8 mouse cellular contexts compared by ENCODE assay signal in the genomic region with DNA sequence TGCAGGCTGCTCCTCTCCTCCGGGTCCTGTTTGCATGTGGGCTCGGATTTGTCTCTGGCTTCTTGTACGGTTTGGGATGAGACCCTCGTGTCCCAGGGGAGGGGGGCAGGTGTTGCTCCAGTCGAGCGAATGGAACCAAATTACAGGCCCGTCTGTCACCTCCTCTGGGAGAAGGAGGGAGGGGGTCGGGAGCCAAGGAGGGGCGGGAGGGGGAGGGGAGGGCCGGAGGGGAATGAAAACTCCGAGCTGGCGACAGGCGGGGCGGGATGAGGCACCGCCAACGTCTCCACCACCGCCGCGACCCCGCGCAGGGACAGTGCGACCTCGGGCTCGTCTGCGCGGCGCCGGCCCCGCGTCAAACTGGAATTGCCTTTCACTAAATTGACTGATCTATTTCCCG. TPM values are rescaled to one million over a fixed set of nuclear protein-coding genes. Genes with fewer than 3 reads are reported as not detected.
A peak's percentile ranks its signal among the peaks of the same experiment; 100 is the strongest.
DNase-seq lines count a peak whose midpoint lies in the region; ATAC-seq and TF ChIP-seq lines count a peak whose summit lies in the region.

No protein-coding gene starts in this region.

- H3K9ac ChIP-seq in kidney, postnatal 0 days (ENCODE audit: low read depth, low read length) = no peak overlapping the region
- H3K9ac ChIP-seq in embryonic facial prominence, embryonic 12.5 days = 0 out of 2 replicates have a peak overlapping the region, but pooled peaks have one; percentile 20
- H3K9ac ChIP-seq in intestine, embryonic 14.5 days (ENCODE audit: low read length) = no peak overlapping the region
- H3K9ac ChIP-seq in neural tube, embryonic 11.5 days (ENCODE audit: low read length) = no peak overlapping the region

- WGBS in kidney, postnatal 0 days = under 1% methylated on average over 31 of the region's 31 CpGs
- WGBS in embryonic facial prominence, embryonic 12.5 days = under 1% methylated on average over 28 of the region's 31 CpGs
- WGBS in intestine, embryonic 14.5 days = 1% methylated on average over 29 of the region's 31 CpGs
- WGBS in neural tube, embryonic 11.5 days = under 1% methylated on average over 31 of the region's 31 CpGs

- no peak for ATAC-seq in kidney, postnatal 0 days (replicated peaks; ENCODE audit: low FRiP score, low read depth)
- 0 out of 2 replicates have a peak, but pooled peaks have one; percentile 48 for ATAC-seq in embryonic facial prominence, embryonic 12.5 days (ENCODE audit: insufficient number of reproducible peaks, insufficient read depth, low FRiP score, low TSS enrichment)
- ATAC-seq in intestine, embryonic 14.5 days (replicated peaks; ENCODE audit: low FRiP score, low TSS enrichment, low read depth) = no peak
- peak; percentile 77 for ATAC-seq in neural tube, embryonic 11.5 days (ENCODE audit: insufficient read depth, low FRiP score, low TSS enrichment)
- no peak for ATAC-seq in granulocyte monocyte progenitor cell, adult 5-6 weeks (replicated peaks; ENCODE audit: poor library complexity, severe bottlenecking)

- H3K36me3 ChIP-seq in kidney, postnatal 0 days (ENCODE audit: insufficient read depth, low read length) = no peaks in the 10 kb centered on the region
- no peaks in the 10 kb centered on the region for H3K36me3 ChIP-seq in embryonic facial prominence, embryonic 12.5 days
- no peaks in the 10 kb centered on the region for H3K36me3 ChIP-seq in intestine, embryonic 14.5 days (ENCODE audit: control insufficient read depth, insufficient read depth, low read length)
- H3K36me3 ChIP-seq in neural tube, embryonic 11.5 days (ENCODE audit: control insufficient read depth, insufficient read depth, low read length) = no peaks in the 10 kb centered on the region

- H3K4me2 ChIP-seq in kidney, postnatal 0 days (ENCODE audit: low read length) = peak overlapping the region; percentile 58
- H3K4me2 ChIP-seq in embryonic facial prominence, embryonic 12.5 days (replicated peaks) = peak overlapping the region; percentile 53
- peak overlapping the region; percentile 60 for H3K4me2 ChIP-seq in intestine, embryonic 14.5 days (ENCODE audit: low read length)
- H3K4me2 ChIP-seq in neural tube, embryonic 11.5 days (ENCODE audit: low read depth) = peak overlapping the region; percentile 42

- no peaks in the 10 kb centered on the region for H3K9me3 ChIP-seq in kidney, postnatal 0 days (replicated peaks; ENCODE audit: low read length)
- H3K9me3 ChIP-seq in embryonic facial prominence, embryonic 12.5 days = no peaks in the 10 kb centered on the region
- H3K9me3 ChIP-seq in intestine, embryonic 14.5 days (ENCODE audit: control insufficient read depth, low read length) = no peaks in the 10 kb centered on the region
- H3K9me3 ChIP-seq in neural tube, embryonic 11.5 days (ENCODE audit: control insufficient read depth, low read length) = no peaks in the 10 kb centered on the region

- H3K27ac ChIP-seq in kidney, postnatal 0 days = no peak overlapping the region
- H3K27ac ChIP-seq in embryonic facial prominence, embryonic 12.5 days = no peak overlapping the region
- no peak overlapping the region for H3K27ac ChIP-seq in intestine, embryonic 14.5 days (ENCODE audit: low read depth)
- H3K27ac ChIP-seq in neural tube, embryonic 11.5 days (ENCODE audit: low read depth, low read length) = peak overlapping the region; percentile 55
- no peak overlapping the region for H3K27ac ChIP-seq in left cerebral cortex, adult 2 months

- H3K4me3 ChIP-seq in kidney, postnatal 0 days (replicated peaks; ENCODE audit: low read depth, low read length) = peak overlapping the region; percentile 24; the same call in 1 of the 2 replicates
- H3K4me3 ChIP-seq in embryonic facial prominence, embryonic 12.5 days = peak overlapping the region; percentile 29
- H3K4me3 ChIP-seq in intestine, embryonic 14.5 days (ENCODE audit: low read depth, low read length) = peak overlapping the region; percentile 23
- H3K4me3 ChIP-seq in neural tube, embryonic 11.5 days (ENCODE audit: low read depth, low read length) = peak overlapping the region; percentile 14; the same call in 1 of the 2 replicates
- no peak overlapping the region for H3K4me3 ChIP-seq in left cerebral cortex, adult 2 months

- intact Hi-C loops in left cerebral cortex, adult 2 months (cut with DNase I) = no loop called here

- peaks cover 18% of the 10 kb centered on the region for H3K27me3 ChIP-seq in kidney, postnatal 0 days (ENCODE audit: insufficient read depth, low read length)
- peaks cover 24% of the 10 kb centered on the region for H3K27me3 ChIP-seq in embryonic facial prominence, embryonic 12.5 days
- H3K27me3 ChIP-seq in intestine, embryonic 14.5 days (replicated peaks; ENCODE audit: control insufficient read depth, insufficient read depth, low read length) = peaks cover 5% of the 10 kb centered on the region; the same call in 1 of the 2 replicates
- H3K27me3 ChIP-seq in neural tube, embryonic 11.5 days (ENCODE audit: control insufficient read depth, insufficient read depth, low read length) = no peaks in the 10 kb centered on the region; the same call in 1 of the 2 replicates

- DNase-seq in kidney, postnatal 0 days (ENCODE audit: low spot score) = no peak
- no peak for DNase-seq in kidney, adult 18-20 months
- no peak for DNase-seq in intestine, embryonic 14.5 days (ENCODE audit: low spot score)
- DNase-seq in neural tube, embryonic 11.5 days (ENCODE audit: low spot score) = peak; percentile 78
- DNase-seq in left cerebral cortex, adult 2 months (ENCODE audit: extremely low spot score in 1 of 2, low spot score in 2 of 2) = no peak
- no peak for DNase-seq in kidney, adult 8-10 months

- no peaks in the 10 kb centered on the region for H3K4me1 ChIP-seq in kidney, postnatal 0 days (replicated peaks; ENCODE audit: insufficient read depth, low read length)
- peaks cover 6% of the 10 kb centered on the region; the same call in 1 of the 2 replicates for H3K4me1 ChIP-seq in embryonic facial prominence, embryonic 12.5 days
- H3K4me1 ChIP-seq in intestine, embryonic 14.5 days (replicated peaks; ENCODE audit: control insufficient read depth, insufficient read depth, low read length) = no peaks in the 10 kb centered on the region
- H3K4me1 ChIP-seq in neural tube, embryonic 11.5 days (ENCODE audit: control insufficient read depth, insufficient read depth, low read length) = no peaks in the 10 kb centered on the region; the same call in 1 of the 2 replicates

- no peak for TF ChIP-seq CTCF in kidney, postnatal 0 days (IDR thresholded peaks at IDR 0.05; ENCODE audit: low read depth)
- TF ChIP-seq CTCF in left cerebral cortex, adult 2 months (IDR thresholded peaks at IDR 0.05) = no peak

RNA-seq across cellular contexts. Expression of gene Nhlh2, which starts 13.5 kb away (rescaled TPM):
- not detected in 2 replicates for polyA plus RNA-seq in kidney, postnatal 0 days (2015; fragmentation: Nextera tagmentation; extraction: Ambion mirVana)
- polyA plus RNA-seq in embryonic facial prominence, embryonic 12.5 days (2016; fragmentation: Nextera tagmentation; extraction: Ambion mirVana) = 15.0 and 16.1 TPM in 2 replicates
- 0.08 TPM in 1 of 2 replicates, not detected in the other for polyA plus RNA-seq in intestine, embryonic 14.5 days (2014; fragmentation: Nextera tagmentation; extraction: Ambion mirVana)
- 94.0 and 109 TPM in 2 replicates for polyA plus RNA-seq in neural tube, embryonic 11.5 days (2014; fragmentation: Nextera tagmentation; extraction: Ambion mirVana)
- total RNA-seq in granulocyte monocyte progenitor cell, adult 5-6 weeks (2014; fragmentation: Nextera tagmentation) = not detected in 2 replicates
- total RNA-seq in granulocyte monocyte progenitor cell, adult 5-6 weeks (2017) = not detected in 2 replicates
- total RNA-seq in left cerebral cortex, adult 2 months (2021) = under 1 TPM; 0.26 to 0.52 TPM

Comparison
In these comparisons a context has a peak if more than half of its experiments do, and no peak if none do; other contexts are left out.
1. ATAC-seq: peak in embryonic facial prominence, embryonic 12.5 days (single experiment) and neural tube, embryonic 11.5 days (single experiment); none in kidney, postnatal 0 days (single experiment), intestine, embryonic 14.5 days (single experiment) and granulocyte monocyte progenitor cell, adult 5-6 weeks (single experiment).
2. RNA of gene Nhlh2, which starts 13.5 kb away (polyA plus RNA-seq): 94.0 to 109 TPM in neural tube, embryonic 11.5 days and 15.0 to 16.1 TPM in embryonic facial prominence, embryonic 12.5 days; 0.08 TPM in intestine, embryonic 14.5 days and not detected in kidney, postnatal 0 days; every median in the first group is over 10 times any median in the second.
3. Peak in every context shown above with its lines, with median percentiles within 50 percentile points of each other: H3K4me2 ChIP-seq.